Mouse (Mus musculus): ENCODE data around the gene Gale. TPM values are rescaled to one million over a fixed set of nuclear protein-coding genes. Genes with fewer than 3 reads are reported as not detected.

Gale gene
- 34.6 and 38.5 TPM in 2 replicates for polyA plus RNA-seq (2015; fragmentation: Nextera tagmentation; extraction: Ambion mirVana)

- Histone ChIP-seq H3K9ac (peak within 1 kb of the TSS; percentile 89), H3K36me3 (peaks cover 65% of the 10 kb centered on the region), H3K9me3 (no peaks in the 10 kb centered on the region), H3K27ac (peak within 1 kb of the TSS; percentile 91), H3K4me2 (peak within 1 kb of the TSS; percentile 97), H3K4me1 (peaks cover 17% of the 10 kb centered on the region), H3K4me3 (peak within 1 kb of the TSS; percentile 71), H3K27me3 (no peaks in the 10 kb centered on the region)
- under 1% methylated on average over 56 of the region's 56 CpGs for WGBS
- peak; percentile 87 for ATAC-seq (ENCODE audit: insufficient number of reproducible peaks, insufficient read depth, low FRiP score, low TSS enrichment, low read depth)
These were observed at the start of gene Gale for GRCm38 (mm10) chr4:135963457-135964193. TSS of gene Gale (plus strand) at chr4:135963727.

GRCm38 (mm10) chr4:135918635-135919279 lies 44.8 kb upstream of the Gale start:
- peaks cover 5% of the 10 kb centered on the region for H3K36me3 ChIP-seq
- no peaks in the 10 kb centered on the region for H3K9me3 ChIP-seq
- ATAC-seq (ENCODE audit: insufficient number of reproducible peaks, insufficient read depth, low FRiP score, low TSS enrichment, low read depth), result no peak
- peaks cover 10% of the 10 kb centered on the region for H3K4me1 ChIP-seq
- H3K9ac ChIP-seq, result no peak overlapping the region
- H3K4me3 ChIP-seq, result no peak overlapping the region
- H3K27me3 ChIP-seq, result no peaks in the 10 kb centered on the region
- no peak overlapping the region for H3K4me2 ChIP-seq
- H3K27ac ChIP-seq, result no peak overlapping the region
- WGBS, result 88% methylated on average over 13 of the region's 13 CpGs

GRCm38 (mm10) chr4:135919280-135919639 lies 44.3 kb upstream of the Gale start:
- H3K27me3 ChIP-seq, result no peaks in the 10 kb centered on the region
- no peaks in the 10 kb centered on the region for H3K9me3 ChIP-seq
- H3K4me2 ChIP-seq, result no peak overlapping the region
- no peak for ATAC-seq (ENCODE audit: insufficient number of reproducible peaks, insufficient read depth, low FRiP score, low TSS enrichment, low read depth)
- no peak overlapping the region for H3K27ac ChIP-seq
- peaks cover 10% of the 10 kb centered on the region for H3K4me1 ChIP-seq
- no peak overlapping the region for H3K4me3 ChIP-seq
- no peak overlapping the region for H3K9ac ChIP-seq
- 93% methylated on average over 3 of the region's 3 CpGs for WGBS
- peaks cover 8% of the 10 kb centered on the region for H3K36me3 ChIP-seq

GRCm38 (mm10) chr4:135920304-135921241 lies 43.0 kb upstream of the Gale start, which contains the start of gene Fuca1:
TSS of gene Fuca1 (plus strand) at chr4:135920735.
- peak; percentile 87 for ATAC-seq (ENCODE audit: insufficient number of reproducible peaks, insufficient read depth, low FRiP score, low TSS enrichment, low read depth)
- 2% methylated on average over 60 of the region's 60 CpGs for WGBS
- peak within 1 kb of the TSS; percentile 74 for H3K4me3 ChIP-seq
- peak within 1 kb of the TSS; percentile 81 for H3K27ac ChIP-seq
- H3K36me3 ChIP-seq, result peaks cover 13% of the 10 kb centered on the region
- H3K4me2 ChIP-seq, result peak within 1 kb of the TSS; percentile 90
- peak within 1 kb of the TSS; percentile 78 for H3K9ac ChIP-seq
- H3K27me3 ChIP-seq, result no peaks in the 10 kb centered on the region
- H3K9me3 ChIP-seq, result no peaks in the 10 kb centered on the region
- peaks cover 10% of the 10 kb centered on the region for H3K4me1 ChIP-seq

GRCm38 (mm10) chr4:135921257-135922120 lies 42.0 kb upstream of the Gale start:
- WGBS, result 5% methylated on average over 26 of the region's 26 CpGs
- Histone ChIP-seq H3K4me3 (peak overlapping the region; percentile 74), H3K9me3 (no peaks in the 10 kb centered on the region), H3K27ac (peak overlapping the region; percentile 81), H3K9ac (peak overlapping the region; percentile 78), H3K4me2 (peak overlapping the region; percentile 90), H3K27me3 (no peaks in the 10 kb centered on the region), H3K36me3 (peaks cover 22% of the 10 kb centered on the region), H3K4me1 (peaks cover 10% of the 10 kb centered on the region)
- no peak for ATAC-seq (ENCODE audit: insufficient number of reproducible peaks, insufficient read depth, low FRiP score, low TSS enrichment, low read depth)

- Histone ChIP-seq H3K4me2 (peak overlapping the region; percentile 90), H3K27ac (no peak overlapping the region), H3K9me3 (no peaks in the 10 kb centered on the region), H3K4me3 (peak overlapping the region; percentile 74), H3K36me3 (peaks cover 28% of the 10 kb centered on the region), H3K4me1 (peaks cover 10% of the 10 kb centered on the region), H3K27me3 (no peaks in the 10 kb centered on the region), H3K9ac (peak overlapping the region; percentile 78; the same call in 1 of the 2 replicates)
- ATAC-seq (ENCODE audit: insufficient number of reproducible peaks, insufficient read depth, low FRiP score, low TSS enrichment, low read depth), result no peak
- WGBS, result 84% methylated on average over 1 of the region's 1 CpGs
These were observed 41.3 kb upstream of the Gale start for GRCm38 (mm10) chr4:135922190-135922589.

- 85% methylated on average over 2 of the region's 2 CpGs for WGBS
- H3K36me3 ChIP-seq, result peaks cover 28% of the 10 kb centered on the region
- H3K27ac ChIP-seq, result no peak overlapping the region
- no peaks in the 10 kb centered on the region for H3K27me3 ChIP-seq
- H3K9me3 ChIP-seq, result no peaks in the 10 kb centered on the region
- H3K4me2 ChIP-seq, result no peak overlapping the region
- no peak overlapping the region for H3K9ac ChIP-seq
- peaks cover 10% of the 10 kb centered on the region for H3K4me1 ChIP-seq
- no peak overlapping the region for H3K4me3 ChIP-seq
- ATAC-seq (ENCODE audit: insufficient number of reproducible peaks, insufficient read depth, low FRiP score, low TSS enrichment, low read depth), result no peak
These were observed 39.1 kb upstream of the Gale start for GRCm38 (mm10) chr4:135924418-135924817.

- Histone ChIP-seq H3K4me1 (peaks cover 8% of the 10 kb centered on the region), H3K36me3 (peaks cover 31% of the 10 kb centered on the region), H3K9me3 (no peaks in the 10 kb centered on the region), H3K27me3 (no peaks in the 10 kb centered on the region), H3K4me2 (no peak overlapping the region), H3K27ac (no peak overlapping the region), H3K9ac (no peak overlapping the region), H3K4me3 (no peak overlapping the region)
- ATAC-seq (ENCODE audit: insufficient number of reproducible peaks, insufficient read depth, low FRiP score, low TSS enrichment, low read depth), result no peak
- WGBS, result 89% methylated on average over 5 of the region's 5 CpGs
These were observed 38.2 kb upstream of the Gale start for GRCm38 (mm10) chr4:135925341-135925740.

- Histone ChIP-seq H3K27ac (no peak overlapping the region), H3K27me3 (no peaks in the 10 kb centered on the region), H3K36me3 (peaks cover 39% of the 10 kb centered on the region), H3K4me2 (no peak overlapping the region), H3K9me3 (no peaks in the 10 kb centered on the region), H3K4me3 (no peak overlapping the region), H3K4me1 (peaks cover 8% of the 10 kb centered on the region), H3K9ac (no peak overlapping the region)
- 86% methylated on average over 10 of the region's 10 CpGs for WGBS
- ATAC-seq (ENCODE audit: insufficient number of reproducible peaks, insufficient read depth, low FRiP score, low TSS enrichment, low read depth), result no peak
These were observed 37.2 kb upstream of the Gale start for GRCm38 (mm10) chr4:135926195-135926808.

- H3K36me3 ChIP-seq, result peaks cover 44% of the 10 kb centered on the region
- no peak for ATAC-seq (ENCODE audit: insufficient number of reproducible peaks, insufficient read depth, low FRiP score, low TSS enrichment, low read depth)
- 94% methylated on average over 3 of the region's 3 CpGs for WGBS
These were observed 36.7 kb upstream of the Gale start for GRCm38 (mm10) chr4:135926861-135927260.

More at GRCm38 (mm10) chr4:135926861-135927260, 36.7 kb upstream of the Gale start:
- H3K4me1 ChIP-seq, result peaks cover 2% of the 10 kb centered on the region
- no peak overlapping the region for H3K4me2 ChIP-seq
- H3K9me3 ChIP-seq, result no peaks in the 10 kb centered on the region
- no peak overlapping the region for H3K4me3 ChIP-seq
- no peak overlapping the region for H3K27ac ChIP-seq
- H3K9ac ChIP-seq, result no peak overlapping the region
- no peaks in the 10 kb centered on the region for H3K27me3 ChIP-seq

All from embryonic facial prominence, embryonic 13.5 days (tissue).